Mouse (Mus musculus) spleen, adult 12 weeks (tissue): ENCODE measurements around the gene Rtp2.

Source experiments
- DNase-seq: peaks from one replicate; pipeline ENCODE4 v3.0.0; 2022; ENCODE audit warnings: low spot score

Gene Rtp2

GRCm38 (mm10) chr16:23890151-23890550 is 42.0 kb downstream of the Rtp2 start:
- DNase-seq, result no peak

- no peak for DNase-seq
Measured at GRCm38 (mm10) chr16:23887910-23888579, 44.1 kb downstream of the Rtp2 start.

- DNase-seq, result no peak
Measured at GRCm38 (mm10) chr16:23885098-23885497, 47.1 kb downstream of the Rtp2 start.
